Mouse (Mus musculus) megakaryocyte, adult 5-6 weeks (primary cell): Measurements from ENCODE around the gene Brd2. TPM values are rescaled to one million over a fixed set of nuclear protein-coding genes. Genes with fewer than 3 reads are reported as not detected.
A peak's percentile ranks its signal among the peaks of the same experiment; 100 is the strongest.

Experiments
- ATAC-seq: 2 replicates; pipeline ENCODE4 v1.8.0; 2016; ENCODE audit warnings: mild to moderate bottlenecking, inconsistent platforms; ENCODE audit not compliant: poor library complexity, severe bottlenecking
- total RNA-seq, 2 experiments: library from RNA; stranded (forward) in 1 of 2; stranded (reverse) in 1 of 2; fragments of 153-499, 151-499 nt in 1 of 2; fragments of 221-1000, 200-1000 nt in 1 of 2; gene quantifications; 2 replicates each; pipeline versions ENCODE4 v1.2.3 to v1.2.4; 2015 to 2017

Brd2 gene
- total RNA-seq, 2 experiments from 2014 or later = 286 to 287 TPM

DNA sequence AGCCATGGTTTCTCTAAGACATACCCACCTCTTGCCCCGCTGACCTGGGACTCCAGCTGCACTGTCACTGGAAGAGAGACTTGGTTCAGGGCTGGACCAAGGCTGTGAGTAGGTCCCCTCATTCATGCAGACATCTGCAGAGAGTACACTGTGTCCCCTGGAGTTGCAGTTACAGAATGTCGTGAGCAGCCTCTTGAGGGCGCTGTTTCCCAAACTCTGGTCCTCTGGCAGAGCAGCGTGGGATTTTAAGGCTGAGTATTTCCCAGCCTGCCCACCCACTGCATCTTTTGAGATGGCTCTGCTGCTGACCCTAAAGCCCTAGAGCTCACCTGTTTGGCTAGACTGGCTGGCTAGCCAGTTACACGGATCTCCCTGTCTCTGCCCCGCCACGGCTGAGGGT is 31.5 kb downstream of the Brd2 start:
- ATAC-seq = no peak

DNA sequence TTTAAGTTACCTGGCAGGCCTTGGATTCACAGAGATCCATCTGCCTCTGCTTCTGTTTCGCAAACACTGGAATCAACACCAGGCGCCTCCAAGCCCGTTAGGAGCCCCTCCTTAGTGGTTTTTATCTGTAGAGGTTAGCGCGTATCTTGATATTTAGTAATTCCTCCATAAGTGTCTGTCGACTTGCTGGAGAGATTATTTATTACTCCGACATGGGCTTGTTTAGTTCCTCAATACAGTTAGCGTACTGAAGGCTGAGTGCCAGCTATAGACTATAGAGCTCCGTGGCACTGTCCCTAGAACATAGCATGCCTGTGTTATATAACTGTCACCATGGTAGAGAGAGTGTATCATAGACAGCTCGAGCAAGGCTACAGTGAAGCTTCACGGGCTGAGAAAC is 34.3 kb downstream of the Brd2 start:
- ATAC-seq = no peak

DNA sequence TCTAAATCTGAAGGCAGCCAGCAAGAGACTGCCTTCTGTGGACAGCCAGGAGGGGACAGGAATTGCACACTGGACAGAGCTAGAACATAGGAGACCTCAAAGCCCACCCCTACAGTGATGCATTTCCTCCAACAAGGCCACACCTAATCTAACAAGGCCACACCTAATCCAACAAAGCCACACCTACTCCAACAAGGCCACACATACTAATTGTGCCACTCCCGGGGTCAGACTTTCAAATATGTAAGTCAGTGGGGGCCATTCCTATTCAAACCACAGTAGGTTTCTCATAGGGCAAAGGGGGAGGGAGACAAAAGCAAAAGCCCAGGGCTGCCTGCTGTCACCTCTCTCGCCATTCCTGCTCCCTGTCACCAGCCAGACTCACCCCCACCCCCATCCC is 35.0 kb downstream of the Brd2 start:
- ATAC-seq = no peak

DNA sequence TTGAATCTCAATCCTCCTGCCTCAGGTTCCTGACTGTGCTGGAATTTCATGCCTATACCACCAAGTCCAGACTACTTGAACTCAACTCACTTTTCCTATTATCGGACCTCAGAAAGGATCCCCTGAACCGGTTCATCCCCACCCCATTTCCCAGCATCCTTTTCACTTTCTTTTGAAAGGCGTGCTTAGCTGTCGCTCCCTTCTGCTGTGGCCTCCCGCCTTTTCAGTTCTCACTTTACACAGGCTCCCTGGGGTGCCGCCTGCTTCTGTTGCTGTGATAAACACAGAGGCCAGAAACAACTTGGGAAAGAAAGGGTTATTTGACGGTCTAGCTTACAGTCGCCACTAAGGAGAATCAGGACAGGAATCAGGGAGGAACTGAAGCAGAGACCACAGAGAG is 39.3 kb downstream of the Brd2 start:
- no peak for ATAC-seq

DNA sequence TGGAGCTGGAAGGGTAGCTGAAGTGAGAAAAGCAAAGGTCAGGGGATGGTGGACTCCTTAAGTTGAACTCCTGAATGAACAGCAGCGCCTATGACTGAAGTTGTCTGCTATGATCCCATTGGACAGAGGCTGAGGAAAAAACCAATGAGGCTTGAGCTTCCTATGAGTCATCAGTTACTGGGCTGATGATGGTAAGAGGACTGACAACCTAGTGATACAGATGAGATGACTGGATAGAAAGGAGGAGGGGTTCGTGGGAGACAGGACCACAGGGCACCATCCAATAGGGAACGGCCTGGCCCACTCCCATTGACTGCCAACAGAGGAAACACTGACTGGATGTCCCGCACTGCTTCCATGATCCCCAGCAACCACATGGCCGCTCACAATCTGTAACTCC is 42.8 kb downstream of the Brd2 start:
- ATAC-seq = peak; percentile 78

DNA sequence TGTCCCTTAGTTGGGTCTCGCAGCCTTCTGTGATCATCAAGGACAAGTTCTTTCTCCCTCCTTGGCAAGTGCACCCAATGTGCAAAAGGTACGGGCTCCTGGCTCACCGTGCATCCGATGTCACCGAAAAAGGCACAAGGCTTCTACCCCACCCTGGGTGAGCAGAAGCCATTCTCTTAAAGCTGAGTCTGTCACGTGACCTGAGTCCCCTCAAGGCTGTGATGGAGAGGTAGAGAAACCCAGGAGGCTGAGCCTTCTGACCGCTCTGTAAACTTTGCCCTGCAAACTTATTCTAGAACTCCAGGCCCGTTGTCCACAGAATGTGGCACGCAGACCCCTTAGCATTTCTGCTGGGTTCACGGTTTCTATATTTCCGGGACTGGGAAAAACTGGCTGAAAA is 43.4 kb downstream of the Brd2 start:
- ATAC-seq = no peak

DNA sequence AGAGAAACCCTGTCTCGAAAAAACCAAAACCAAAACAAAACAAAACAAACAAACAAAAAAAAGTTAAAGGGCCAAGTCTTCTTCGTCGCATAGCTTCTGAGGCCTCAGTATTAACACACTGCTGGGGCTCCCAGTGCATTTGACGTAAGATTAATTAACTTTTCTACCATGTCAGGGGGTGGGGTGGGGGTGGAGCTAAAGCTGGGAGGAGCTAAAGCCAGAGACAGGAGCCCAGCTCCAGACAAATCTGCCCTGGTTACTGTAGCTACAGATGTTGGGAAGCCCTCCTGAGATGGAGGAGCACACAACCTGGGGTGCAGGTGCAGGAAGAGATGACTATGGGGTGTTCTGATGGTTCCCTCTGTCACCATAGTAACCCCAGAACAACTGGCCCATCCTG is 44.3 kb downstream of the Brd2 start:
- no peak for ATAC-seq

DNA sequence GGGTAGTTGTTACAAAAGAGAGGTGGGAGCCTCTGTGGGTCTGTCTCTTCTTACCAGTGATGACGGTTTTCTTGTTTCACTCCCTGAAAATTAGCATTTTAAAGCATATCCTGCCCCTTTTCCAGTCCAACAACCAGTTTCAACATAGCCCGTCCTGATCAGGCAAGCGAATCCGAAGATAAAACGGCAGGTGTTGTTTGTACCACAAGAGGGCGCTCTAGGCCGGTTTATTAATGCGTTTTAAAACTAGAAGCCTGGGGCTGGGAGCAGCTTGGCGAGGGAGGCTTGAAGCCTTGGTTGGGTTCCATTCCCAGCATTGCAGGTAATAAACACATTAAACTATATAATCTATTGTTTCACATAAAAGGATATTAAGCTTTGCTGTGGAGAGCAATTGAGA is 44.9 kb downstream of the Brd2 start:
- ATAC-seq = peak; percentile 80

DNA sequence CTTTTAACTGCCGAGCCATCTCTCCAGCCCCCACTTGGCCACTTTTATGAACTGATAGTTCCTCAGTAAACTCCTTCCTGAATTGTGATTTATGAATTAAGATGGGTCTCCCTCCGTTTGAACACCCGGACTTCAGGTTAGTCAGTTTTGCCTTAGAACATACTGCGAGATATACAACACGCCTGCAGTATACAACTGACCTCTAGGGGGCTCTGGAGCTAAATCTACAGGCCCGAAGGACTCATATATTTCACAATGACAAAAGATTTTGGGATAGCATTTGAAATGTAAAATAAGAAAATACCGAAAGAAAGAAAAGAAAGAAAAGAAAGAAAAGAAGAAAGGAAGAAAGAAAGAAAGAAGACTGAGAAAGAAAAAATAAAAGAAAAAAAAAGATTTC is 47.2 kb downstream of the Brd2 start:
- no peak for ATAC-seq

DNA sequence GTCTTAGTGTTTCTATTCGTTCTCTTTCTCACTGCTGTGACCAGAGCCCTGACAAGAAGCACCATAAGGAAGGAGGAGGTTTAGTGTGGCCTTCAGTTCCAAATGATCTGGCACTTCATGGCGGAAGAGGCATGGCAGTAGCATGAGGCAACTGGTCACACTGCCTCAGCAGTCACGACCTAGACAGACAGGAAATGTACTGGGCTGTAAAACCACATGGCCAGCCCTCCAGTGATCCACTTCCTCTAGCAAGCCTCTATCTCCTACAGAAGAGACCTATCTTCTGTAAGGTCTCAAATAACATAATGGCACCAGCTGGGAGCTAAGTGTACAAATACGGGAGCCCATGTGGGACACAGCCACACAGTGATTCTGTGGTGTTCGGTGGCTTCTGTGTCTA is 50.3 kb downstream of the Brd2 start:
- peak; percentile 89 for ATAC-seq

DNA sequence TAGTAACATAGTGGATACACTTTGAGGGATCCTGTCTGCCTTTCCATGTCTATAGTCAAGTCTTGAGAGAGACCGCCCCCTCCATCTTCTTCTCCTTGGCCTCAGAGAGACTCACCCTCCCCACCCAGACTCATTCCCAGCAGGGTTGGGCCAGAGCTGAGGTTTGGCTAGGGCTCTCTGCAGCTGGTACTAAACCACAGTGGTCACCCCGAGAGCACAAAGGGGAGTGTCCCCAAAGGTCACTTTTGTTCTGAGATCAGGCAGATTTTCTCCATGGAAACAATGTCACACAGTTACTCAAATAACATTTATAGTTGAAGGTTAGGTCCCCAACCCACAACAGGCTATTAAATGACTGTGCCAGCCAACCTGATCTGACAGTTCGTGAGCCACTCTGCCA is 53.6 kb downstream of the Brd2 start:
- 0 out of 2 replicates have a peak, but pooled peaks have one; percentile 11 for ATAC-seq

Other genes starting within 250 kb of the Brd2 start
Only the 30 nearest of the 32 such genes appear.
- gene Kifc1, start 232.0 kb downstream of the Brd2 start, total RNA-seq (2015) = 9.0 and 12.9 TPM in 2 replicates
- 40.1 and 41.3 TPM in 2 replicates for gene Kifc1, start 232.0 kb downstream of the Brd2 start, total RNA-seq (2017)
- gene Platr17, start 217.5 kb downstream of the Brd2 start, total RNA-seq (2015) = 4.9 and 9.8 TPM in 2 replicates
- gene Platr17, start 217.5 kb downstream of the Brd2 start, total RNA-seq (2017) = 2.6 and 5.9 TPM in 2 replicates
- gene Daxx, start 213.2 kb downstream of the Brd2 start, total RNA-seq (2015) = 42.1 and 49.7 TPM in 2 replicates
- 39.3 and 63.3 TPM in 2 replicates for gene Daxx, start 213.2 kb downstream of the Brd2 start, total RNA-seq (2017)
- gene Tapbp, start 206.7 kb downstream of the Brd2 start, total RNA-seq (2015) = 99.7 and 105 TPM in 2 replicates
- 88.9 and 93.3 TPM in 2 replicates for gene Tapbp, start 206.7 kb downstream of the Brd2 start, total RNA-seq (2017)
- gene Zbtb22, start 206.7 kb downstream of the Brd2 start, total RNA-seq (2015) = 13.7 and 14.0 TPM in 2 replicates
- gene Zbtb22, start 206.7 kb downstream of the Brd2 start, total RNA-seq (2017) = 22.0 and 25.8 TPM in 2 replicates
- 33.6 and 38.2 TPM in 2 replicates for gene Rgl2, start 193.1 kb downstream of the Brd2 start, total RNA-seq (2015)
- gene Rgl2, start 193.1 kb downstream of the Brd2 start, total RNA-seq (2017) = 51.8 and 58.3 TPM in 2 replicates
- 84.1 and 88.3 TPM in 2 replicates for gene Pfdn6, start 182.3 kb downstream of the Brd2 start, total RNA-seq (2015)
- gene Pfdn6, start 182.3 kb downstream of the Brd2 start, total RNA-seq (2017) = 148 and 161 TPM in 2 replicates
- 12.2 and 12.4 TPM in 2 replicates for gene Wdr46, start 182.0 kb downstream of the Brd2 start, total RNA-seq (2015)
- 21.6 and 23.7 TPM in 2 replicates for gene Wdr46, start 182.0 kb downstream of the Brd2 start, total RNA-seq (2017)
- gene B3galt4, start 171.1 kb downstream of the Brd2 start, total RNA-seq (2015) = 3.5 and 4.0 TPM in 2 replicates
- 4.9 and 5.7 TPM in 2 replicates for gene B3galt4, start 171.1 kb downstream of the Brd2 start, total RNA-seq (2017)
- 15.7 and 17.7 TPM in 2 replicates for gene Vps52, start 166.8 kb downstream of the Brd2 start, total RNA-seq (2015)
- gene Vps52, start 166.8 kb downstream of the Brd2 start, total RNA-seq (2017) = 11.6 and 22.8 TPM in 2 replicates
- 2,016 and 2,115 TPM in 2 replicates for gene Rps18, start 166.6 kb downstream of the Brd2 start, total RNA-seq (2015)
- 724 and 801 TPM in 2 replicates for gene Rps18, start 166.6 kb downstream of the Brd2 start, total RNA-seq (2017)
- 868 and 887 TPM in 2 replicates for gene H2-K1, start 122.3 kb downstream of the Brd2 start, total RNA-seq (2015)
- gene H2-K1, start 122.3 kb downstream of the Brd2 start, total RNA-seq (2017) = 668 and 686 TPM in 2 replicates
- gene Ring1, start 98.0 kb downstream of the Brd2 start, total RNA-seq (2015) = 5.3 and 6.7 TPM in 2 replicates
- 7.9 and 9.6 TPM in 2 replicates for gene Ring1, start 98.0 kb downstream of the Brd2 start, total RNA-seq (2017)
- gene H2-Ke6, start 94.6 kb downstream of the Brd2 start, total RNA-seq (2015) = 67.7 and 84.3 TPM in 2 replicates
- 34.6 and 35.5 TPM in 2 replicates for gene H2-Ke6, start 94.6 kb downstream of the Brd2 start, total RNA-seq (2017)
- gene Slc39a7, start 91.0 kb downstream of the Brd2 start, total RNA-seq (2015) = 5.4 and 6.4 TPM in 2 replicates
- 72.5 and 83.1 TPM in 2 replicates for gene Slc39a7, start 91.0 kb downstream of the Brd2 start, total RNA-seq (2017)
- gene Rxrb, start 90.8 kb downstream of the Brd2 start, total RNA-seq (2015) = 19.6 and 23.4 TPM in 2 replicates
- 23.7 and 27.2 TPM in 2 replicates for gene Rxrb, start 90.8 kb downstream of the Brd2 start, total RNA-seq (2017)
- gene Col11a2, start 83.2 kb downstream of the Brd2 start, total RNA-seq (2015) = 0.36 and 0.87 TPM in 2 replicates
- 1.2 and 1.5 TPM in 2 replicates for gene Col11a2, start 83.2 kb downstream of the Brd2 start, total RNA-seq (2017)
- gene H2-Oa, start 30.3 kb downstream of the Brd2 start, total RNA-seq (2015) = 10.0 and 10.8 TPM in 2 replicates
- 3.7 and 6.9 TPM in 2 replicates for gene H2-Oa, start 30.3 kb downstream of the Brd2 start, total RNA-seq (2017)
- gene H2-DMa, start 3.1 kb downstream of the Brd2 start, total RNA-seq (2015) = 172 and 189 TPM in 2 replicates
- 145 and 152 TPM in 2 replicates for gene H2-DMa, start 3.1 kb downstream of the Brd2 start, total RNA-seq (2017)
- gene H2-DMb2, start 20.7 kb upstream of the Brd2 start, total RNA-seq (2015) = 8.9 and 9.6 TPM in 2 replicates
- gene H2-DMb2, start 20.7 kb upstream of the Brd2 start, total RNA-seq (2017) = 12.4 and 18.3 TPM in 2 replicates
- gene H2-DMb1, start 30.4 kb upstream of the Brd2 start, total RNA-seq (2015) = 105 and 109 TPM in 2 replicates
- gene H2-DMb1, start 30.4 kb upstream of the Brd2 start, total RNA-seq (2017) = 110 and 132 TPM in 2 replicates
- 43.4 and 46.2 TPM in 2 replicates for gene Tap1, start 64.9 kb upstream of the Brd2 start, total RNA-seq (2015)
- 96.5 and 101 TPM in 2 replicates for gene Tap1, start 64.9 kb upstream of the Brd2 start, total RNA-seq (2017)
- 142 and 149 TPM in 2 replicates for gene Psmb9, start 65.1 kb upstream of the Brd2 start, total RNA-seq (2015)
- 78.7 and 125 TPM in 2 replicates for gene Psmb9, start 65.1 kb upstream of the Brd2 start, total RNA-seq (2017)
- gene Psmb8, start 75.1 kb upstream of the Brd2 start, total RNA-seq (2015) = 230 and 263 TPM in 2 replicates
- gene Psmb8, start 75.1 kb upstream of the Brd2 start, total RNA-seq (2017) = 339 and 455 TPM in 2 replicates
- 6.4 and 7.1 TPM in 2 replicates for gene Tap2, start 80.9 kb upstream of the Brd2 start, total RNA-seq (2015)
- gene Tap2, start 80.9 kb upstream of the Brd2 start, total RNA-seq (2017) = 34.2 and 35.9 TPM in 2 replicates
- gene H2-Ob, start 116.3 kb upstream of the Brd2 start, total RNA-seq (2015) = 4.2 and 4.7 TPM in 2 replicates
- 2.4 and 2.5 TPM in 2 replicates for gene H2-Ob, start 116.3 kb upstream of the Brd2 start, total RNA-seq (2017)
- gene H2-Ab1, start 135.1 kb upstream of the Brd2 start, total RNA-seq (2015) = 145 and 162 TPM in 2 replicates
- gene H2-Ab1, start 135.1 kb upstream of the Brd2 start, total RNA-seq (2017) = 136 and 181 TPM in 2 replicates
- 193 and 213 TPM in 2 replicates for gene H2-Aa, start 165.2 kb upstream of the Brd2 start, total RNA-seq (2015)
- 91.8 and 109 TPM in 2 replicates for gene H2-Aa, start 165.2 kb upstream of the Brd2 start, total RNA-seq (2017)
- gene H2-Eb1, start 183.2 kb upstream of the Brd2 start, total RNA-seq (2015) = 35.4 and 38.0 TPM in 2 replicates
- gene H2-Eb1, start 183.2 kb upstream of the Brd2 start, total RNA-seq (2017) = 72.9 and 114 TPM in 2 replicates
- gene H2-Eb2, start 203.0 kb upstream of the Brd2 start, total RNA-seq (2015) = 0.07 and 0.25 TPM in 2 replicates
- not detected in 2 replicates for gene H2-Eb2, start 203.0 kb upstream of the Brd2 start, total RNA-seq (2017)